Mouse (Mus musculus): ENCODE results near the gene Sh3d19.
A peak's percentile ranks its signal among the peaks of the same experiment; 100 is the strongest.

Sh3d19 gene

GRCm38 (mm10) chr3:86001271-86001670, 30.4 kb downstream of the Sh3d19 start:
- Histone ChIP-seq H3K27me3 (ENCODE audit: control insufficient read depth, insufficient read depth, low read length, poor library complexity, severe bottlenecking) (no peaks in the 10 kb centered on the region), H3K36me3 (ENCODE audit: control insufficient read depth, insufficient read depth, low read length, poor library complexity, severe bottlenecking) (no peaks in the 10 kb centered on the region)
- no peak for DNase-seq (ENCODE audit: low read depth, low spot score)

GRCm38 (mm10) chr3:86002423-86002822, 31.5 kb downstream of the Sh3d19 start, which contains the start of gene Prss48:
Gene Prss48 (minus strand): TSS chr3:86002491.
- DNase-seq (ENCODE audit: low read depth, low spot score) = peak; percentile 2
- H3K27me3 ChIP-seq (ENCODE audit: control insufficient read depth, insufficient read depth, low read length, poor library complexity, severe bottlenecking) = no peaks in the 10 kb centered on the region

DNA sequence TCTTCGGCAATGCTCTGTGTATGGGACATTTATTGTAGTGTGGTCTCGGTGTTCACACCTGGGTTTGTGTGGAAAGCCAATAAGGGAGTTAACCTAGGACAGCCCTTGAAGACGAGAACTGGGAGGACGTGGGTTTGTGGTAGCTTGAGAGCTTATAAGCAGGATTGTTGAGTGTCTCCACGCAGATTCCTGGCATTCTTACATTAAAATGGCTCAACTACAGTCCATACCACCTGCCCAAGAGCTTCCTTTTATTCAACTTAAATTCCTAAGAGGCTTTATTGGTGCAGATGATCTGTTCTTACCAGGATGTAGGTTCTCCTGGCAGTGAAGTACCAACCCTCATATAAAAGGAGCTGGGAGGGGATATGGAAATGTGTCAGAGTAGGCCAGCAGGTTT, 32.0 kb downstream of the Sh3d19 start:
- no peaks in the 10 kb centered on the region for H3K27me3 ChIP-seq (ENCODE audit: control insufficient read depth, insufficient read depth, low read length, poor library complexity, severe bottlenecking)
- DNase-seq (ENCODE audit: low read depth, low spot score) = no peak
- H3K36me3 ChIP-seq (ENCODE audit: control insufficient read depth, insufficient read depth, low read length, poor library complexity, severe bottlenecking) = no peaks in the 10 kb centered on the region

More at GRCm38 (mm10) chr3:86002423-86002822, 31.5 kb downstream of the Sh3d19 start, which contains the start of gene Prss48:
- no peaks in the 10 kb centered on the region for H3K36me3 ChIP-seq (ENCODE audit: control insufficient read depth, insufficient read depth, low read length, poor library complexity, severe bottlenecking)

DNA sequence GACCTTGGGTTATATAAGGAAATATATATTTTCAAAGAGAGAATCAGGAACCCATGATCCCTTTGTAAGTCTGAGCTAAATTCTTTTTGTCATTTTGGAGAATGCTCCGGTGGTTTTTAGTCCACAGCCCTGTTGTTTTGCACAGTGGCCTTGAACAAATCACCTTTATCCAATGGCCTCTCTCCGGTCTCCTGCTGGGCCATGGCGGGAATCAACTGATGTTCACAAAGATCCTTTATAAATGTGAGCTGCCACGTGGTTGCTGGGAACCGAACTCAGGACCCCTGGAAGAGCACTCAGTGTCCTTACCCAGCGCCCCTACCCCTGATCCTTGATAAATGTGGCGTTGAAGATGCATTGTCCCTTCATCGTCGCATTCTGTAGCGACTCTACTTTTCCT, 33.8 kb downstream of the Sh3d19 start:
- H3K27me3 ChIP-seq (ENCODE audit: control insufficient read depth, insufficient read depth, low read length, poor library complexity, severe bottlenecking) = no peaks in the 10 kb centered on the region
- no peaks in the 10 kb centered on the region for H3K36me3 ChIP-seq (ENCODE audit: control insufficient read depth, insufficient read depth, low read length, poor library complexity, severe bottlenecking)
- DNase-seq (ENCODE audit: low read depth, low spot score) = no peak

DNA sequence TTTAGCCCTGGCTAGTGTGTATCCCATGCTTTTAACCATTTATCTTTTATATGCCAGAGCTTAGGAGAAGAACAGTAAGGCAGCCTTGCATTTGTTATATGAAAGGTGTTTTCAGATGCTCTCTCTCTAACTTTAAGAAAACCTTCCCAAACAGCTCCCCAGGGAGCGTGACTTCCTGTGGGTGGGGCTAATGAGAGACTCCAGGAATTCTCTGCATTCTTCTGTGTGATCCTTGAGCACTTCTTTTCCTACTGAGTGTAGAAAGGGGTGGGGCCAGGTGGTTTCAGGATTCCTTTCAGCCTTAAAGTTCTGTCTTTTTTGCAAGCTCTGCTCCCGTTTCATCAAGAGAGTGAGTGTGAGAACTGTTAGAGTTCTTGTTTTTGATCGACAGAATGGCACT, 39.7 kb downstream of the Sh3d19 start:
- Histone ChIP-seq H3K27me3 (ENCODE audit: control insufficient read depth, insufficient read depth, low read length, poor library complexity, severe bottlenecking) (no peaks in the 10 kb centered on the region), H3K36me3 (ENCODE audit: control insufficient read depth, insufficient read depth, low read length, poor library complexity, severe bottlenecking) (no peaks in the 10 kb centered on the region)
- DNase-seq (ENCODE audit: low read depth, low spot score) = no peak

DNA sequence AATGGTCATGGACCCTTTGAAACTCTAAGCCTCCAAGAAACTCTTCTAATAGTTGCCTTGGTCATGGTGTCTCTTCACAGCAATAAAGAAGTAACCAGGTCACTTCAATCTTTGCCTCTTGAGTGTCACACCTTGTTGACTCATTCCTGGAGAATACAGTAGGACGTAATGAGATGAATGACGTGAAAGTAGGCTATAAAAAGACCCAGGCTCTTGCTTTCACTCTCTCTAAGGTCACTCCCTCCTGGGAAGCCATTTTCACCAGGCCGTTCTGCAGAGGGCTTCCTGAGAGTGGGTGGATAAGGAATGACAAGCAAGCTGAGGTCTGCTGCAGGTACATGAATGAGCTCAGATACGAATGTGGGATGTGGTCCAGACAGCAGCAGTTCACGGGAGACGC, 40.5 kb downstream of the Sh3d19 start:
- Histone ChIP-seq H3K27me3 (ENCODE audit: control insufficient read depth, insufficient read depth, low read length, poor library complexity, severe bottlenecking) (no peaks in the 10 kb centered on the region), H3K36me3 (ENCODE audit: control insufficient read depth, insufficient read depth, low read length, poor library complexity, severe bottlenecking) (no peaks in the 10 kb centered on the region)
- DNase-seq (ENCODE audit: low read depth, low spot score) = no peak

DNA sequence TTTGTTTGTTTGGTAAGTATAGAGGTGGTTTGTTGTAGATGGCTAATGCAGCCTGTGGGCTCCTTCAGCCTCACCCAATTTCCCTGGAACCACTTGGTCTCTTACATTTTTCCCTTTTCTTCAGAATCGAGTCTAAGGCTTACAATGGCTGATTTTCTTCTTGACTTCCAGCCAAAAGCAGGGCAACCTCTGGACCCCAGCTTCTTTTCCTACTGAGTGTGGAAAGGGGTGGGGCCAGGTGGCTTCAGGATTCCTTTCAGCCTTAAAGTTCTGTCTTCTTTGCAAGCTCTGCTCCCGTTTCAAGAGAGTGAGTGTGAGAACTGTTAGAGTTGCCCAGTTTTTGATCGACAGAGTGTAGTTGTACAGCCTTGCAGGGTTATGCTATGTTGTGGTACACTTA, 40.9 kb downstream of the Sh3d19 start:
- no peaks in the 10 kb centered on the region for H3K27me3 ChIP-seq (ENCODE audit: control insufficient read depth, insufficient read depth, low read length, poor library complexity, severe bottlenecking)
- no peaks in the 10 kb centered on the region for H3K36me3 ChIP-seq (ENCODE audit: control insufficient read depth, insufficient read depth, low read length, poor library complexity, severe bottlenecking)
- DNase-seq (ENCODE audit: low read depth, low spot score) = no peak

GRCm38 (mm10) chr3:86013837-86014236, 42.9 kb downstream of the Sh3d19 start:
- no peaks in the 10 kb centered on the region for H3K36me3 ChIP-seq (ENCODE audit: control insufficient read depth, insufficient read depth, low read length, poor library complexity, severe bottlenecking)
- H3K27me3 ChIP-seq (ENCODE audit: control insufficient read depth, insufficient read depth, low read length, poor library complexity, severe bottlenecking) = no peaks in the 10 kb centered on the region
- DNase-seq (ENCODE audit: low read depth, low spot score) = no peak

GRCm38 (mm10) chr3:86016965-86017364, 46.1 kb downstream of the Sh3d19 start:
- no peaks in the 10 kb centered on the region for H3K36me3 ChIP-seq (ENCODE audit: control insufficient read depth, insufficient read depth, low read length, poor library complexity, severe bottlenecking)
- DNase-seq (ENCODE audit: low read depth, low spot score) = no peak
- H3K27me3 ChIP-seq (ENCODE audit: control insufficient read depth, insufficient read depth, low read length, poor library complexity, severe bottlenecking) = no peaks in the 10 kb centered on the region

- no peak for DNase-seq (ENCODE audit: low read depth, low spot score)
- no peaks in the 10 kb centered on the region for H3K27me3 ChIP-seq (ENCODE audit: control insufficient read depth, insufficient read depth, low read length, poor library complexity, severe bottlenecking)
- no peaks in the 10 kb centered on the region for H3K36me3 ChIP-seq (ENCODE audit: control insufficient read depth, insufficient read depth, low read length, poor library complexity, severe bottlenecking)
Measured at GRCm38 (mm10) chr3:86017484-86017883, 46.6 kb downstream of the Sh3d19 start.

DNA sequence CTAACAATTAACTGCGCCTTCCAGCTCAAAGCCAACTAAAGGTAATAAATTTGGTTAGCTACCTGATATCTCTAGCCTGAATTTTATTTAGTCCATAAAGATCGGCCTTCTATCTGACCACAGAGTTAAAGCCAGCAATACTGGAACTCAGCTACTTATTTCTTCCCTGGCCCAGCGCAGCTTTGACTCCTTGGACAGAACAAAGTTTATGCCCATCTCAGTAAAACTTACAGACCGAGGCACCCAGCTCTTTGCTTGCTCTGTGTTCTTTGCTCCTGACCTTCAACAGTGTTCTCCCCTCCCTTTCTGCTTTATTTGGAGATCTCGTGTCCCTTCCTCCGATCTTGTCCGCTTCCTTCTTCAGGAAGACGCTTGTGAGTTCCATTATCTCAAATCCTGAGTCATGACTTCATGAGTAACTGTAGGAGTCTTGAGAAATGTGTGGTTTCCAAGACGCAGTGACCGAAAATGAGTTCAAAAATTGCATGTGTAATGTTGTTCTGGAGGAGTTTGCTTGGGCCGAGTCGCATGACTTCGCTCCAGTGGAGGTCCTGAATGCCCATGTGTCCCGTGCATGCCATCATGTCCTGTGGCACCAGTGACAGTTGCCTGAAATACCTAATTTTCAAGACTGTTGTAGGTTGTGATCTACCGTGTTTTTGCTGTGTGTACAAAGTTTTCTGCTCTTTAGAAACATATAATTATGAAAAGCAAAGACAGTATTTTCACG, 50.2 kb downstream of the Sh3d19 start:
- no peaks in the 10 kb centered on the region for H3K27me3 ChIP-seq (ENCODE audit: control insufficient read depth, insufficient read depth, low read length, poor library complexity, severe bottlenecking)
- no peak for DNase-seq (ENCODE audit: low read depth, low spot score)
- no peaks in the 10 kb centered on the region for H3K36me3 ChIP-seq (ENCODE audit: control insufficient read depth, insufficient read depth, low read length, poor library complexity, severe bottlenecking)

GRCm38 (mm10) chr3:86021651-86022050, 50.7 kb downstream of the Sh3d19 start:
- no peak for DNase-seq (ENCODE audit: low read depth, low spot score)
- H3K27me3 ChIP-seq (ENCODE audit: control insufficient read depth, insufficient read depth, low read length, poor library complexity, severe bottlenecking) = no peaks in the 10 kb centered on the region

DNA sequence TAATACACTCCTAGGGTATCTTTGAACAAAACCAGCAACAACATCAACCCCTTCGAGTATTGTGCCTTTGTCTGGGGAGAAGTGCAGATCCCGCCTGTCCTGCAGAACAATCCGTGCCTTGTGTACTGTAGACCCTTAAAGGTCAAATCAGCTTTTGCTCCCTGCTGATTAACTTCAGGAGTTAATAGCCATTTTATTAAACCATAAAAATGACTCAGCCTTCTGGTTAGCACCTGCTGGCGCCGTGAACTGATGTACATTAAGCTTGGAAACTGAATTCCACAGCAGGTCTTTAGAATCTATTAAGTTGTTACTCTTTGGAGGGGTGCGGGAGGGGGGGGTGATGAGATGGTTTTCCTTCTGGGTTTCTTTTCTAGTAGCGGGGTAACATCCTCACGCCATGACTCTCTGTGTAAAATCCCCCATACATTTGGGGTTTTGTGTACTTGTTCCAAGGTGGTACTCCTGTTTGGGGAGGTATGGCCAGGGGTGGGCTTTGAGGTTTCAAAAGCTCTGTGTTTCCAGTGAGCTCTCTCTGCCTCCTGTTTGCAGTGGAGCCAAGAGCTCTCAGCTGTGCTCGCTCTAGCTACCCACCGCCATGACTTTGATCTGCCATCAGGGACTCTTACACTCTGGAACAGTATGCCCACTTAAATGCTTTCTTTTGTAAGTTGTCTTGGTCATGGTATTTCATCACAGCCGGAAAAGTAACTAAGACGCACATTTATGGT, 53.3 kb downstream of the Sh3d19 start:
- DNase-seq (ENCODE audit: low read depth, low spot score) = no peak
- no peaks in the 10 kb centered on the region for H3K27me3 ChIP-seq (ENCODE audit: control insufficient read depth, insufficient read depth, low read length, poor library complexity, severe bottlenecking)
- H3K36me3 ChIP-seq (ENCODE audit: control insufficient read depth, insufficient read depth, low read length, poor library complexity, severe bottlenecking) = no peaks in the 10 kb centered on the region

More at GRCm38 (mm10) chr3:86021651-86022050, 50.7 kb downstream of the Sh3d19 start:
- H3K36me3 ChIP-seq (ENCODE audit: control insufficient read depth, insufficient read depth, low read length, poor library complexity, severe bottlenecking) = no peaks in the 10 kb centered on the region

GRCm38 (mm10) chr3:86025341-86026137, 54.6 kb downstream of the Sh3d19 start:
- H3K36me3 ChIP-seq (ENCODE audit: control insufficient read depth, insufficient read depth, low read length, poor library complexity, severe bottlenecking) = no peaks in the 10 kb centered on the region
- H3K27me3 ChIP-seq (ENCODE audit: control insufficient read depth, insufficient read depth, low read length, poor library complexity, severe bottlenecking) = no peaks in the 10 kb centered on the region
- no peak for DNase-seq (ENCODE audit: low read depth, low spot score)

All from splenic B cell, adult 2 months (primary cell).